Mouse (Mus musculus) embryo, embryonic 9.5 days (tissue): ENCODE results near the gene Taf1.

Experiments used
- DNase-seq: peaks from one replicate; pipeline ENCODE4 v3.0.0-alpha.2; 2017; ENCODE audit errors: extremely low spot score

Gene Taf1

GRCm38 (mm10) chrX:101532347-101533221 is at the start of gene Taf1:
TSS of gene Taf1 (plus strand) at chrX:101532734.
- peak; percentile 88 for DNase-seq

DNA sequence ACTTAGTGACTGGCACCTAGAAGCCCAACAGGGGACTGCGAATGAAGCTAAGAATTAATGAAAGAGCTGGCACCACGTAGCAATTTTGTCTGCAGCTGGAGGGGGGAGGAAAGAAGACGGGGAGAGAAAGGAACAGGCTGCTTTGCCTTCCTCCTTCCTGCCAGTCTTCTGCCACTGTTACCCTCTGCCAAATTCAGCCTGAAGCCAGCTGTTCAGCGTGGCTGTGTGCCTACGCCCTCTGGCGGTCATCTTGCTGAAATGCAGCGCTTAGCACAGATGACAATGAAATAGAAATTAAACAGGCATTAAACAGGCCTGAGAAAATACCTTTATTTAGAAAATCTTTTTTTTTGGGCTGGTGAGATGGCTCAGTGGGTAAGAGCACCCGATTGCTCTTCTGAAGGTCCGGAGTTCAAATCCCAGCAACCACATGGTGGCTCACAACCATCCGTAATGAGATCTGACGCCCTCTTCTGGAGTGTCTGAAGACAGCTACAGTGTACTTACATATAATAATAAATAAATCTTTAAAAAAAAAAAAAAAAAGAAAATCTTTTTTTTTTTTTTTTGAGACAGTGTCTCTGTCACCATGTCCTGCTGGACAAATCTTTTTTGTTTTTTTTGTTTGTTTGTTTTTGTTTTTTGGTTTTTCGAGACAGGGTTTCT is 45.9 kb upstream of the Taf1 start:
- peak; percentile 5 for DNase-seq

DNA sequence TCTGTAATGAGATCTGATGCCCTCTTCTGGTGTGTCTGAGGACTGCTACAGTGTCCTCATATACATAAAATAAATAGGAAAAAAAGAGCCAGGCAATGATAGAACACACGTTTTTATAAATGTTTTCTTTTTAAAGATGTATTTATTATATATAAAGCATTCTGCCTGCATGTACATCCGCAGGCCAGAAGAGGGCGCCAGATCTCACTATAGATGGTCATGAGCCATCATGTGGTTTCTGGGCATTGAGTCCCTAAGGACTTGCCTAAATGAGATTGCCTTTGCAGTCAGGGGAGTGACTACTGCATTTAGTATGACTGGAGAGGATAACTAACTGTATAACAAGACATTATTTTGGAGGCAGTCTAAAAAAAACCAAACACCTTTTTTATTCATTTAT is 27.9 kb upstream of the Taf1 start:
- peak; percentile 7 for DNase-seq

- no peak for DNase-seq
Measured at GRCm38 (mm10) chrX:101515710-101516109, 16.8 kb upstream of the Taf1 start.

DNA sequence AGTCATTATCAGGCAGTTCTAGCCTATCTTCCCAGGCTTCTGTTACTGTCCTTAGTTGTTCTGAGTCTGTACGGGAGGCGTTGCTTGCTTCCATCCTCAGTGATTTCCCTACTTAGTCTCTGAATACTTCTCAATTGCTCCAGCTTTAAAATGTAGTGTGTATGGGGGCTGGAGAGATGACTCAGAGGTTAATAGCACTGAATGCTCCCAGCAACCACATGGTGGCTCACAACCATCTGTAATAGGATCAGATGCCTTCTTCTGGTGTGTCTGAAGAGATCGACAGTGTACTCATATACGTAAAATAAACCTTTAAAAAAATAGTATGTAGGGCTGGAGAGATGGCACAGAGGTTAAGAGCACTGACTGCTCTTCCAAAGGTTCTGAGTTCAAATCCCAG is 14.5 kb upstream of the Taf1 start:
- no peak for DNase-seq

DNA sequence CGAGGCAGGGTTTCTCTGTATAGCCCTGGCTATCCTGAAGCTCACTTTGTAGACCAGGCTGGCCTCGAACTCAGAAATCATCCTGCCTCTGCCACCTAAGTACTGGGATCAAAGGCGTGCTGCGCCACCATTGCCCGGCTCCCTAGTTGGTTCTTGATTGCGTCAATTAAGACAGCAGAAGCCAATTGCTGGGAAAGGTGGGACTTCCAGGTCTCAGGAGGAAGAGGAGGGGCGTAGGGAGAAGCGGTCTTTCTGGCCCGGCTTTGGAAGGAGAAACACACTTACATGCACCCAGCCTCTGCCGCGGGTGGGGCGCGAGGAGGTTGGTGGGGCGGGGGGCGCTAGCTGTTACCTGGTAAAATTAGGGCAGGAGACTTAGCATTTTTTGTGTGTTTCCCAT is 10.5 kb upstream of the Taf1 start:
- DNase-seq = no peak

GRCm38 (mm10) chrX:101527356-101527755 is 5.2 kb upstream of the Taf1 start:
- DNase-seq = no peak

- DNase-seq = no peak
Measured at GRCm38 (mm10) chrX:101585455-101585854, 52.9 kb downstream of the Taf1 start.

DNA sequence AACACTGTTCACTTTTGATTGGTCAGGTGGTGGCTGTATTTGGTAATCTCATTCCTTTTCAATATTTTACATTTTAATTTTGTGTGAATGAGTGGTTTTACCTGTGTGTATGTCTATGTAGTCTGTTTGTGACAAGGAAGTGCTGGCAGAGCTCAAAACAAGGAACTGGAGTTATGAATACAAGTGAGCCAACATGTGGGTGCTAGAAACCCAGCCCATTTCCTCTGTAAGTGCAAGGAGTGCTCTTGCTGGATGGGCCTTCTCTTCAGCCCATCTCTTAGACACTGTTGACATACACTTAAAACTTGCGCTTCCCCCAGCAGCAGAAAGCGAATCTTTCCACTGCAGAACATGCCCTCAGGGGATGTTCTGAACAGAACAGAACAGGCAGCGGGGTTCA is 83.6 kb downstream of the Taf1 start:
- no peak for DNase-seq

DNA sequence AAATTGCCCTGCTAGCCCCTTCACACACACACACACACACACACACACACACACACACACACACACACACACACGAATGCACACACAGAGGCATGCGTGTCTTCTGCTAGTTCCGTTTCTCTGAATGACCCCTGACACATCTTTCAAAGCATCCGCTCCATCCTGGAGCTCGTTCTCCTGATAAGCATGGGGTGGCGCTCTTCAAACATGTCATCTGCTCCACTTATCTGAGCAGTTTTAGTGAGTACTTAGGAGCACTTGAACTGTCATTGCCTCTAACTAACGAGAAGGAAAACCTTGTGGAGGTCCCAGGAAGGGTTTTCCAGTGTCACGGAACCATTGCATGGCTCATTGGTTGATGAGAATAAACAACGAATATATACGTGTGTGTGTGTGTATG is 85.4 kb downstream of the Taf1 start:
- no peak for DNase-seq

- no peak for DNase-seq
Measured at GRCm38 (mm10) chrX:101620317-101620716, 87.8 kb downstream of the Taf1 start.

- DNase-seq = no peak
Measured at GRCm38 (mm10) chrX:101622539-101622938, 90.0 kb downstream of the Taf1 start.

DNA sequence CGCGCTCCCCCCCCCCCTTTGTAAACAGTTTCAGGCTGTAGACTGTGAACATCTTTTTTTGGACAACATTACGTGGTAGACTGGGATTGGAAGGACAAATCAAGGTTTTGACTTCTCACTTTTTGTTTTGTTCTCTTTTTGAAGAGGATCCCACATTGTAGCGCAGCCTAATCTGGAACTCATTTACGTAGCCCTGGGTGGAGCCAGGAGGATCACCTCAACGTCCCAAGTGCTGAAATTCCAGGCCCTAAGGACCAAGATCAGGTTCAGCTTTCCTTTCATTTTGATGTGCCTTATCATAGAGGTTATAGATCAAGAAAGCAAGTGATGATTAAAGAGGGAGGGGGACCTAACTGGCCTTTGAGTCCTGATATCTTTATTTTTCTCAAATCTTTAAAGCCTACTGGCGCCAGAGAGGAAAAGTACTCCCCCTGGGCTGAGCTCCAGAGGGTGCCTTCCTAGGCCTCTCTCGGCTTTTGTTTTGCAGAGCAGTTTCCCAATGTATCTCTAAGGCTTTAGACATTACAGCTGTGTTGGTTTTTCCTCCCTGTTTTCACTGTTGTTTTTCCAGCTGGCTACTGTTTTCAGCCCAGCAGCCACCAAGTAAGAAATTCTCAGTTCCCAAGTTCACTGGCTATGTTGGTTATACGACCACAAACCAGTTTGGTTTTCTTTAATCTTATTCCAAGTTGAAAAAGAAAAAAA is 104.4 kb downstream of the Taf1 start:
- DNase-seq = peak; percentile 4

DNA sequence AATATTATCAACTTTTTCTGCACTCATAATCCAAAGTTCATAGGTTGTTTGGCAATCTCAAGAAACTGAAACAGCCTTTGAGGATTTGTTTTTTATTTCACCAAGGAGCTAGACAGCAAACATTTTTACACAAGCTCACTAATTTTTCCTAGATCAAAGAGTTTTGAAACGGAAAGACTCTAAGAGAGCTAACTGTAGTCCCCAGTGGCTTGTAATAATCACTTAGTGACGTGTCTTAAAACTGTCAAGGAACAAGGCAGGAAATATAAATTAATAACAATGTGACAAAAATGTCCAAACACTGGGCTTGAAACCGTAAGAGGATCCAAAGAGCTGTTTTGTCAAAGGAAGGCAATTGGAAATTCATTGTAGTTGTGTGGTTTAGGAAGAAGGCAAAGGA is 106.3 kb downstream of the Taf1 start:
- no peak for DNase-seq

GRCm38 (mm10) chrX:101639306-101639705 is 106.8 kb downstream of the Taf1 start:
- peak; percentile 25 for DNase-seq

GRCm38 (mm10) chrX:101639741-101640166 is 107.2 kb downstream of the Taf1 start, which contains the start of gene Ogt:
TSS of gene Ogt (plus strand) at chrX:101640060.
- peak; percentile 85 for DNase-seq

GRCm38 (mm10) chrX:101640194-101641160 is 107.9 kb downstream of the Taf1 start:
- peak; percentile 41 for DNase-seq

DNA sequence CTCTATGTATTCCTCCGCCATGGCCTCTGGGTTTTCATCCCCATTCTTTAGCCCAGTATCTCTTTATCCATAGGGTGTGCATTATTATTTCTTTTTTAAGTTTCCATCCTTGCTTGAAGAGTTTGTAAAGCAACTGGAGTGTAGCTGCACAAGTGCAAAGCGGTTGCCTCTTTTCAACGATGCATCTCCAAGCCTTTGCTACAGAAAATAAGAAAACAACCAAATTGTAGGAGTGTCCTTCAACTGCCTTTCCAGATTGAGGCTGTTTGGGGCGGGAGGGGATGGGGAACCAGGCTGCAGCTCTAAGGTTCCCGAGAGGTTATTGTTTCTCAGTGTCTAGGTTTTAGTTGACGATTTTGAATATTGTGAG is 108.6 kb downstream of the Taf1 start:
- DNase-seq = no peak

- no peak for DNase-seq
Measured at GRCm38 (mm10) chrX:101642091-101642490, 109.6 kb downstream of the Taf1 start.

DNA sequence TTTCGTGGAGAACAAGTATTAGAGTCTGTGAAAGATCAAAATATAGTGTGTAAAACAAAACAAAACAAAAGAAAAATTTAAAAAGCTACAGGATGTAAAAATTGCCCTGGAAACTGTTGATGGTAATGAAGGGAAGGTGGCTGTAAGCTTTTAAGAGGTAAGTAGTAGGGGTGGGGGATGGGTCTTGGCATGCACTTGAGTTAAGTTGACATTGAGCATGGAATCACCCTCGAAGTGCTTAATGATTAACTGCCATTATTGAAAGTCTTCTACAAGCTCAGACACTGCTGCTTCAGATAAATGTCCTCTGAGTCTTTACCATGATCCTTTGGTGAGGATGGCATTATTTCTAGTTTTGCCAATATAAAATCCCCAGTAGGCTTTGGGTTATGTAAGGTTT is 112.8 kb downstream of the Taf1 start:
- DNase-seq = no peak

GRCm38 (mm10) chrX:101646621-101647020 is 114.1 kb downstream of the Taf1 start:
- no peak for DNase-seq
